Mouse (Mus musculus) thymus, postnatal 4 days (tissue): ENCODE results near the gene Gm49425.
A peak's percentile ranks its signal among the peaks of the same experiment; 100 is the strongest.

Experiments used
- DNase-seq: peaks from one replicate; pipeline ENCODE4 v3.0.0; 2021

The Gm49425 gene

GRCm38 (mm10) chr15:101485911-101486635 is 31.0 kb downstream of the Gm49425 start:
- DNase-seq: peak; percentile 56

- no peak for DNase-seq
These were observed 32.1 kb downstream of the Gm49425 start for GRCm38 (mm10) chr15:101484939-101485338.

DNA sequence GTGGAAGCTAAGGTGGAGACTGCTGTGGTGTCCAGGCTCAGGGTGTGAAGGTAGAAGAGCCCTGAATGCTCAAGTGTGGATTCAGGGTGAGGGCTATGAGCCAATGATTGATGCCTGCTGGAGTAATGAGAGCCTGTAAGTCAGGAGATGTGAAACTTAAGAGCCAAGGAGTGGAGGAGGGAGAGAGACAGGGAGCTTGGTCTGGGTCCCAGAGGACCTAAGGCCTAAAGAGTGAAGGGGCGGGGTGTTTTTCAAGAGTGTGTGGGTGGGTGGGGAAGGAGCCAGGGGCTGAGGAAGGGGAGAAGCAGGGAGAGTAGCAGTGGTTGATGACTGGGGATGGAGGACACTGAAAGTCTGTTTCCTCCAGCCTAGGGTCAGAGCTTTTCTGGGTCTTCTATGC is 33.4 kb downstream of the Gm49425 start:
- no peak for DNase-seq

GRCm38 (mm10) chr15:101482056-101482455 is 35.0 kb downstream of the Gm49425 start:
- no peak for DNase-seq

DNA sequence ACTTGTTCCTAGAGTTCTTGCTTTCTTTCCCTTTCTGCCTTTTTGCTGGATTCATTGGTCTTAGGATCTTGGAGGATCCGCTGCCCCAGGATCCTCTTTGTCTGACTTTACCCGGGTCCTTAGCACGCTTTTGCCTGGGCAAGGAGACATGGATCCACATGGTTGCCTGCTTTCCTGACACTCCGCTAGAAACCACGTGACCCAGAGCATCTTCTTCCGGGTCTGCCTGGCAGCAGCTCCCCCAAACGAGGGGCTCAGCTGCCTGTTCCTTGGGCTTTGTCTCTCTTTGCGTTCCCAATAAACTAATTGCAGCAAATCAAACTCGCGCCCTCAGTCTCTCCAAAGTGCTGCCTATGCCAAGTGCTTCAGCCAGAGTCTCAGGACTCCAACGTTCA is 37.4 kb downstream of the Gm49425 start:
- DNase-seq: peak; percentile 38

DNA sequence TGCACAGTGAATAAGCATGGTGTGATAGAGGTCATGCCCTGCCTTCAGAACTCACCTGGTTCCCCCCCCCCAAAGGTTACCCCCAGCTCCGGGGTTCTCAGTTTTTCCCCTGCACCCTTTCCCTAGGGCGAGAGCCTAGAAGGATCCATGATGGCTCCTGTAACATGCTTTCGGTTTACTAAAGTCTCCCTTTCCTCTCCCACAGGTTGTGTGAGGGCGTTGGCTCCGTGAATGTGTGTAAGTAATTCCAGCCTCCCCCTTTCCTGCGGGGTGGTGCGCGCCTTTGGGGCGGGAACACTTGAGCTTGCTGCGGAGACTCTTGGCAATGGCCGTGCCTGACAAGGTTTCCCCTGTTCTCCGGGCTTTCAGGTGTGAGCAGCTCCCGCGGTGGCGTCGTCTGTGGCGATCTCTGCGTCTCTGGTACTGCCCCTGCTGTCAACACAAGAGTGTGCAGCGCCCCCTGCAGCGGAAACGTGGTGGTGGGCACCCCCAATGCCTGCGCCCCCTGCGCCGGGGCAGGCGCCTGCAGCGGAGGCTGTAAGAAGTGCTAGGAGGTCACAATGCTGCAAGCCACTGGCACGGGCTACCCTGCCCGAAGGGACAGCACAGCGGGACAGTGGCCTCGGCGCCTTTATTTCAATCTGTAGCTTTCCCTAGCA is 37.9 kb downstream of the Gm49425 start:
- DNase-seq: peak; percentile 93

DNA sequence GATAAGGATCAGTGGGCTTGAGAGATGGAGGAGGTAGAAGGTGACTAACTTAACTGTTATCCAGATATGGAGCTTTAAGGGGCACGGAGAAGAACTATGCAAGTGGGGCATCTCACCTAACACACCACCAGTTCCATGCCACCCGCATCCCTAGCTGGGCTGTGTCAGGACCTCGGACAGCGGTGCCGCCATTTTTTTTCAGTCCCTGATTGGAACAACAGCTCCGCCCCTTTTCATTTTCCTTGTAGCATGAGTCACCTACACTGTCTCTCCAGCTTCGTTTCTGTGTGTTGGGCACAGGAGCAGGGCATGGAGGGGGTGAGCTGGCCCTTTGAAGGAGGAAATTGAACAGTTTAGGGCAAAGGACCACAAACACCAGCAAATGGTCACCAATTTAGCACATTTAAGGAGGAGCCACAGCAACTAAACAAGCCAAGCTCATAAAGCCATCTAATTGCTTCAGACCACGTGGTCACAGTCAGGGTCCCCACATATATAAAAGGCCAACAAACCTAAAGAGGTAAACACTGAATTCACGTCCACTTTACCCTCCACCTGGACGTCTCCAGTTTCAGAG is 44.0 kb downstream of the Gm49425 start, which contains the start of gene Krt86:
Gene Krt86, plus strand, starts transcription at position 527 of the 577 bp plus-strand sequence.
- peak; percentile 44 for DNase-seq

DNA sequence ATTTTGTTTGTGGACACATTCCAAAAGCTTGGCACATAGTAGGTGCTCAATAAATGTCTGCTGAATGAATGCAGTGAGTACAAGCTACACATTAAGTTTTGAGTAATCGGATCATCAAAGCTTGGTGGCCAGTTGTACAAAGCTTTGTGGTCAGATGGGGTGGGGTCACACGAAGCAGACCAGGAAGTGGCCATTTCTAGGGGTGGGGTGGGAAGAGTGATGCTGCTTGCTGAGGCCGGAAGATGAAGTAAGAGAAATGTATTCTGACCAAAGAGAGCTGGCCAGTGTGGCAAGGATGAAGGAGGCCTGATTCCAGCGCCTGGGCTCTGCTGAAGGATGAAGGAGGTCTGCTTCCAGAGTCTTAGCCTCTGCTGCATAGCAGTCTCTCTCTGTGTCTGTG is 48.0 kb downstream of the Gm49425 start:
- DNase-seq: no peak
